Mouse (Mus musculus): ENCODE measurements around the gene Ttll12. TPM values are rescaled to one million over a fixed set of nuclear protein-coding genes. Genes with fewer than 3 reads are reported as not detected.

Ttll12 gene
- total and polyA plus RNA-seq, 2 experiments from 2014 or later = 7.8 to 15.9 TPM

DNA sequence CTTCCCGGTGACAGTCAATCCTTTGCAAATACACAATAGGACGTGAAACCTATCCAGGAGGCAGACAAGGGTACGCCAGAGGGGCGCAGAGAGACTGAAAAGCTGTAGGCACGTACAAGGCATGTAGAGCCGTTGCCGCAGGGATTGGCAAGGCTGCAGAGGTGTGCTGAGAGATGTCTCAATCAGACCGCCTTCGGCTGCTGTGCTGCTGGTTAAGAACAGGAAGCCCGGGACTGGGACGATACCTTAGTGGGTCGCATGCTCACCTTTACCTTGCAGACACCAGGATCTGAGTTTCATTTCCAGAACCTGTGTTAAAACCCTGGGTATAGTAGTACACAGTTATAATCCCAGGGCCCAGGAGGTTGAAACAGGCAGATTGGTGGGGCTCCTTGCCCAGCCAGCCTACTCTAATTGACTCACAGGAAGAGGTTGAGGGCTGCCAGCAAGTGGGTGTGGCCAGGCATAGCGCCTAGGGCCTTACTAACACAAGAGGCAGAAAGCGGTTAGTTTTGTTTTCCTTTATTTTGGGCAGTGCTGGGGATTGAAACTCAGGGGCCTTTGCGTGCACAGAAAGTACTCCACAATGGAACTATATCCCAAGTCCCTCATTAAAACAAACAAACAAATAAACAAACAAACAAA lies 32.2 kb downstream of the Ttll12 start:
- no peak overlapping the region for H3K9ac ChIP-seq (replicated peaks; ENCODE audit: low read depth, low read length)
- H3K9me3 ChIP-seq (replicated peaks; ENCODE audit: control insufficient read depth, low read length) = no peaks in the 10 kb centered on the region
- H3K27me3 ChIP-seq (ENCODE audit: control insufficient read depth, insufficient read depth, low read length) = no peaks in the 10 kb centered on the region
- peak; percentile 63 for ATAC-seq (ENCODE audit: insufficient read depth, low read depth)
- no peaks in the 10 kb centered on the region for H3K36me3 ChIP-seq (replicated peaks; ENCODE audit: control insufficient read depth, insufficient read depth, low read length)
- TF ChIP-seq CTCF (IDR thresholded peaks at IDR 0.05; ENCODE audit: low read depth) (no peak), EP300 (IDR thresholded peaks at IDR 0.05; ENCODE audit: low read depth) (no peak)
- peaks cover 3% of the 10 kb centered on the region; the same call in 1 of the 2 replicates for H3K4me1 ChIP-seq (ENCODE audit: control insufficient read depth, insufficient read depth)
- 39% methylated on average over 15 of the region's 15 CpGs for WGBS
- DNase-seq (ENCODE audit: low spot score) = peak; percentile 79
- peak overlapping the region; percentile 93 for H3K4me2 ChIP-seq (ENCODE audit: low read depth, low read length)
- H3K4me3 ChIP-seq (ENCODE audit: low read depth, low read length) = peak overlapping the region; percentile 57
- H3K27ac ChIP-seq (ENCODE audit: low read depth) = peak overlapping the region; percentile 81

DNA sequence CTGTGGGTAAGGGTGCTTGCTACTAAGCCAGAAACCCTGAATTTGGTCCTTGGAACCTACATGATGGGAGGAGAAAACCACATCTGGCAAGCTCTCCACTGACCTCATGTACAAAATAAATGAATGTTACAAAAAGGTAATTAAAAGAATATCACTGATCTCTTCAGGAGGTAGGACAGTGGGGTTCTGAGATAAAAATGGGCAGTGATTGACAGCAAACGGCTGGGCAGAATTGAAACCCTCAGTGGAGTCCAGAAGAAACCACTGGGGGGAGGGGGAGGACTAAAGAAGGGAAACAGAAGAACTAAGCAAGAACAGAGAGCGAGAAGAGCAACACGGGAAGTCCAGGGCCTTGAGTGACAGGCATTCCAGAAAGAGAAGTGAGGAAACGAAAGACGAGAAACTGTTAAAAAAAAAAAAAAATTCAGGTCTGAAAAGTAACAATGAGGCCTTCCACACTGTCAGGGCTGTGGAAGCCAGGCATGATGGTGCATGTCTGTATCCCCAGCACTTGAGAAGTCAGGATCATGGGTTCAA lies 33.9 kb downstream of the Ttll12 start:
- H3K9ac ChIP-seq (replicated peaks; ENCODE audit: low read depth, low read length) = no peak overlapping the region
- H3K27me3 ChIP-seq (ENCODE audit: control insufficient read depth, insufficient read depth, low read length) = no peaks in the 10 kb centered on the region
- DNase-seq (ENCODE audit: low spot score) (no peak), ATAC-seq (ENCODE audit: insufficient read depth, low read depth) (no peak)
- H3K9me3 ChIP-seq (replicated peaks; ENCODE audit: control insufficient read depth, low read length) = no peaks in the 10 kb centered on the region
- H3K27ac ChIP-seq (ENCODE audit: low read depth) = no peak overlapping the region
- H3K4me3 ChIP-seq (ENCODE audit: low read depth, low read length) = no peak overlapping the region
- TF ChIP-seq CTCF (IDR thresholded peaks at IDR 0.05; ENCODE audit: low read depth) = no peak
- TF ChIP-seq EP300 (IDR thresholded peaks at IDR 0.05; ENCODE audit: low read depth) = no peak
- H3K4me1 ChIP-seq (ENCODE audit: control insufficient read depth, insufficient read depth) = peaks cover 4% of the 10 kb centered on the region; the same call in 1 of the 2 replicates
- WGBS = 59% methylated on average over 5 of the region's 5 CpGs
- H3K36me3 ChIP-seq (replicated peaks; ENCODE audit: control insufficient read depth, insufficient read depth, low read length) = no peaks in the 10 kb centered on the region
- no peak overlapping the region for H3K4me2 ChIP-seq (ENCODE audit: low read depth, low read length)

DNA sequence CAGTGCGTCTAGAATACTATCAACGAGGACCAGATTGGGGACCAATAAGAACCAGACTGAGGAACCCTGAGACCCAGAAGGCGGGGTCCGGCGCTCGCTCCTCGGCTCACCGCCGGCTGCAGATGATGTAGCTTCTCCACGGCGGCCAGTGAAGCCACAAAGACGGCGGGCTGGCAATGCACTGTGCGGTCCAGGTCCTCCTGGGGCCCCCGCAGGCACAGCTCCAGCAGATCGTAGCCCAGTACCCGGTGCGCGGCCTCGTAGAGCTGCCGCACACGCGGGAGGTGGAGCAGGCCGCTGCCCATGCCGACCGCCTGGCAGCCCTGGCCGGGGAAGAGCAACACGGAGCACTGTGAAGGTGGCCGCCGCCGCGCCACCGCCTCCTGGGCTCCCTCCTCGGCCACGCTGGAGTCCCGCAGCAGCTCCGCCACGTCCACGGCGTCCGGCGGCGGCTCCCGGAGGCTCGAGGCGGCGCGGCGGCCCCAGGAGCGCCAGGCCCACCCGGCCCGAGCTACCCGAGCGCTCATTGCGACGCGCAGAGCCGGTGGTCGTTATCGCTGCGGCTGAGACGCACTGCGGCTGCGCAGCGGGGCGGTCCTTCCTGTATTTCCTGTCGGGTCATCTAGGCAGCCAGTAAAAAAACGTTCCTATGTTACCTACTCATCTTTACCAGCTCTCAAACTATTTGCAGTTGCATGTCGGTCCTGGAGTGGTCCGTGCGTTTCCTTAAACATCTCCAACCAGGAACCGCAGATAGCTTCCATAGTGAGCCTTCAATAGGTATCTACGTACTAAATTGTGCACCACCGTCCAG lies 39.6 kb downstream of the Ttll12 start:
- Histone ChIP-seq H3K4me2 (ENCODE audit: low read depth, low read length) (peak overlapping the region; percentile 91), H3K36me3 (replicated peaks; ENCODE audit: control insufficient read depth, insufficient read depth, low read length) (peaks cover 18% of the 10 kb centered on the region; the same call in 1 of the 2 replicates), H3K27ac (ENCODE audit: low read depth) (peak overlapping the region; percentile 92), H3K9ac (replicated peaks; ENCODE audit: low read depth, low read length) (peak overlapping the region; percentile 92), H3K4me3 (ENCODE audit: low read depth, low read length) (peak overlapping the region; percentile 88), H3K27me3 (ENCODE audit: control insufficient read depth, insufficient read depth, low read length) (no peaks in the 10 kb centered on the region), H3K9me3 (replicated peaks; ENCODE audit: control insufficient read depth, low read length) (no peaks in the 10 kb centered on the region), H3K4me1 (ENCODE audit: control insufficient read depth, insufficient read depth) (peaks cover 8% of the 10 kb centered on the region; the same call in 1 of the 2 replicates)
- ATAC-seq (ENCODE audit: insufficient read depth, low read depth) (peak; percentile 88), DNase-seq (ENCODE audit: low spot score) (peak; percentile 83)
- TF ChIP-seq CTCF (IDR thresholded peaks at IDR 0.05; ENCODE audit: low read depth) (no peak), EP300 (IDR thresholded peaks at IDR 0.05; ENCODE audit: low read depth) (no peak)
- 1% methylated on average over 53 of the region's 74 CpGs for WGBS

DNA sequence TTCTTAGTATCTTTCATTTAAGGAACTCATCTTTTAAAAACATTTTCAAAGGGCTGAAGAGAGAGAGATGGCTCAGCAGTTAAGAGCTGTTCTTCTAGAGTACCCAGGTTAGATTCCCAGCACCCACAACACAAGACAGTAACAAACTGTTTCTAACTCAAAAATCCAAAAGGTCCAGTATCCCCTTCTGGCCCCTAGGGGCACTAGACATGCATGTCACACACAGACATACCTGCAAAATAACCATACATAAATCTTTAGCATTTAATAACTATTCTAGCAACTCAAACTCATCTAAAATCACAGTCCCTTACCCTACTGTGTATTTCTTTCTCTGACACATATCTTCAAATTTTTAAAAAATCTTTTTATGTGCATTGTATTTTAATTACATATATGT lies 41.1 kb downstream of the Ttll12 start:
- peak; percentile 31 for TF ChIP-seq CTCF (IDR thresholded peaks at IDR 0.05; ENCODE audit: low read depth)
- no peak for TF ChIP-seq EP300 (IDR thresholded peaks at IDR 0.05; ENCODE audit: low read depth)
- H3K27ac ChIP-seq (ENCODE audit: low read depth) = no peak overlapping the region
- H3K9ac ChIP-seq (replicated peaks; ENCODE audit: low read depth, low read length) = no peak overlapping the region
- H3K27me3 ChIP-seq (ENCODE audit: control insufficient read depth, insufficient read depth, low read length) = no peaks in the 10 kb centered on the region
- peaks cover 33% of the 10 kb centered on the region for H3K36me3 ChIP-seq (replicated peaks; ENCODE audit: control insufficient read depth, insufficient read depth, low read length)
- no peak overlapping the region for H3K4me3 ChIP-seq (ENCODE audit: low read depth, low read length)
- no peak for DNase-seq (ENCODE audit: low spot score)
- peaks cover 8% of the 10 kb centered on the region; the same call in 1 of the 2 replicates for H3K4me1 ChIP-seq (ENCODE audit: control insufficient read depth, insufficient read depth)
- no peaks in the 10 kb centered on the region for H3K9me3 ChIP-seq (replicated peaks; ENCODE audit: control insufficient read depth, low read length)
- H3K4me2 ChIP-seq (ENCODE audit: low read depth, low read length) = no peak overlapping the region
- ATAC-seq (ENCODE audit: insufficient read depth, low read depth) = no peak

DNA sequence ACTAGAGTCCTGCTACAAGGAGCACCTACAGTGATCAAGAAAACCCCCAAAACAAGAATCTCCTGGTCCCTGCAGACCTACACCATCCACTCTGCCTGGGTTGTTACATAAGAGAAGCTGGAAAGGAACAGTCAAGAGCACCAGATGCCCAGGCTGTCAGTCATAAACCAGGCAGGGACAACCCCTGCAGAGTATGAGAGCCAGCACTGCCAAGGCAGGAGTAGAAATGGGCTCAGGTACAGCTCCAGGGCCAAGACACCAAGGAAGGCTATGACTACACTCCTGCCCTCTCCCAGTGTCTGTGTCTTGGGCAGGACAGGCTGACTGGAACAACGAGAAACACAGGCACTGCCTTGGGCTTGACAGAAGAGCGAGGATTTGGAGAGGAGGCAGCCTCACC lies 44.8 kb downstream of the Ttll12 start:
- WGBS = 78% methylated on average over 2 of the region's 2 CpGs
- H3K4me3 ChIP-seq (ENCODE audit: low read depth, low read length) = no peak overlapping the region
- H3K4me1 ChIP-seq (ENCODE audit: control insufficient read depth, insufficient read depth) = 0 out of 2 replicates have a peak, but pooled peaks cover 4% of the 10 kb centered on the region
- H3K9me3 ChIP-seq (replicated peaks; ENCODE audit: control insufficient read depth, low read length) = no peaks in the 10 kb centered on the region
- ATAC-seq (ENCODE audit: insufficient read depth, low read depth) (no peak), DNase-seq (ENCODE audit: low spot score) (no peak)
- H3K27ac ChIP-seq (ENCODE audit: low read depth) = no peak overlapping the region
- no peak overlapping the region for H3K9ac ChIP-seq (replicated peaks; ENCODE audit: low read depth, low read length)
- no peak overlapping the region for H3K4me2 ChIP-seq (ENCODE audit: low read depth, low read length)
- peaks cover 70% of the 10 kb centered on the region for H3K36me3 ChIP-seq (replicated peaks; ENCODE audit: control insufficient read depth, insufficient read depth, low read length)
- TF ChIP-seq CTCF (IDR thresholded peaks at IDR 0.05; ENCODE audit: low read depth) (no peak), EP300 (IDR thresholded peaks at IDR 0.05; ENCODE audit: low read depth) (no peak)
- no peaks in the 10 kb centered on the region for H3K27me3 ChIP-seq (ENCODE audit: control insufficient read depth, insufficient read depth, low read length)
